Comparison of ENCODE assay signal across 12 mouse cellular contexts in the genomic region with DNA sequence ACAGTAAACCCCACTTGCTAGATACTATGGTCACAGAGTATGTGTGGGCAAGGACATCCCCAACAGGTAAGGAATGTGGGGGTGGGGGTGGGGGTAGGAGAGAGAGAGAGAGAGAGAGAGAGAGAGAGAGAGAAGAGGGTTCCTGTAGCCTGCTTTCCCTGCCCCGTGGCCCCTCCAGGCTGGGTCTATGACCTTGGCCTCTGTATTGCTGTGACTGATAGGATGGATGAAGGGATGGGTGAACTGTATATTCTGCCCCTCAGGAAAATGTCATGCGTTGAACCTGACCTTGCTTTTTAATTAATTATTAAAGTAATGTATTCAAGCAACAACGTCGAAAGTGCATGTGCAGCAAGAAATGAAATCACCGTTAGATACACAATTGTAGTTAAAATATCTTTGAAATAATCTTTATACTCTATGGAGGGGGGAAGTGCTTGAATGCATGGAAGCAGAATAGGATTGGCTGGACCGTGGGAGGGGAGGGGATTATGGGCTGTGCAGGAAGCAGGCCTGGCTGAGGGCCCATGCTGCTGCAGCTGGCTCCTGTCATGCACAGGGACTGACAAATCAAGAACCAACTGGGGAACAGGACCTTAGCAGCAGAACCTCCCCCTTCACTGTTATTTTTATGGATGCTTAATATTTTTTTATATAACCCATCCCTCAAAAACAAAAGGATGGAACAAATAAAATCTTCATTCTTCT. TPM values are rescaled to one million over a fixed set of nuclear protein-coding genes. Genes with fewer than 3 reads are reported as not detected.
DNase-seq lines count a peak whose midpoint lies in the region; ATAC-seq and TF ChIP-seq lines count a peak whose summit lies in the region.
"Had no signal": no experiment of that assay in that cellular context is flagged by ENCODE, and none has a peak within 500 bp of the region (broad histone marks: within the 10 kb centered on the region; RNA-seq: fewer than 3 reads in every experiment).

No protein-coding gene starts in this region.

- H3K27me3 ChIP-seq in intestine, embryonic 14.5 days (replicated peaks; ENCODE audit: control insufficient read depth, insufficient read depth, low read length), result no peaks in the 10 kb centered on the region
- no peaks in the 10 kb centered on the region for H3K27me3 ChIP-seq in intestine, postnatal 0 days (replicated peaks; ENCODE audit: control insufficient read depth, insufficient read depth, low read length)
- H3K27me3 ChIP-seq in hindbrain, embryonic 16.5 days (replicated peaks; ENCODE audit: control insufficient read depth, insufficient read depth, low read length), result no peaks in the 10 kb centered on the region
- H3K27me3 ChIP-seq in midbrain, embryonic 12.5 days, result no peaks in the 10 kb centered on the region
- H3K27me3 ChIP-seq: heart, embryonic 13.5 days had no signal

- no peak overlapping the region for H3K27ac ChIP-seq in intestine, embryonic 14.5 days (ENCODE audit: low read depth)
- no peak overlapping the region for H3K27ac ChIP-seq in intestine, postnatal 0 days (ENCODE audit: low read depth, low read length)
- H3K27ac ChIP-seq in hindbrain, embryonic 16.5 days (ENCODE audit: low read depth, low read length), result no peak overlapping the region
- no peak overlapping the region for H3K27ac ChIP-seq in midbrain, embryonic 12.5 days (replicated peaks)
- H3K27ac ChIP-seq: heart, embryonic 13.5 days had no signal

- DNase-seq in adrenal gland, postnatal 10 days, result peak; percentile 7
- DNase-seq in adrenal gland, adult (ENCODE audit: inconsistent age in 2 of 2, low spot score in 1 of 2), result no peak
- DNase-seq in intestine, embryonic 14.5 days (ENCODE audit: low spot score), result no peak
- no peak for DNase-seq in gastrocnemius, adult 8-10 months (ENCODE audit: low spot score in 2 of 2)
- DNase-seq: cerebellum, postnatal 25 days had no signal

- no peak overlapping the region for H3K4me3 ChIP-seq in intestine, embryonic 14.5 days (ENCODE audit: low read depth, low read length)
- no peak overlapping the region for H3K4me3 ChIP-seq in intestine, postnatal 0 days (ENCODE audit: low read depth, low read length)
- H3K4me3 ChIP-seq in hindbrain, embryonic 16.5 days (ENCODE audit: low read length), result no peak overlapping the region
- no peak overlapping the region for H3K4me3 ChIP-seq in midbrain, embryonic 12.5 days
- H3K4me3 ChIP-seq: heart, embryonic 13.5 days had no signal

- WGBS in intestine, embryonic 14.5 days, result 39% methylated on average over 6 of the region's 6 CpGs
- 46% methylated on average over 6 of the region's 6 CpGs for WGBS in intestine, postnatal 0 days
- WGBS in hindbrain, embryonic 16.5 days, result 59% methylated on average over 6 of the region's 6 CpGs
- WGBS in midbrain, embryonic 12.5 days, result 69% methylated on average over 6 of the region's 6 CpGs

- ATAC-seq in intestine, embryonic 14.5 days (replicated peaks; ENCODE audit: low FRiP score, low TSS enrichment, low read depth), result peak; percentile 75; the same call in 1 of the 2 replicates
- no peak for ATAC-seq in intestine, postnatal 0 days
- ATAC-seq in hindbrain, embryonic 16.5 days, result peak; percentile 71; the same call in 1 of the 2 replicates
- 0 out of 2 replicates have a peak, but pooled peaks have one; percentile 30 for ATAC-seq in midbrain, embryonic 12.5 days (ENCODE audit: low FRiP score, low read depth)
- no peak for ATAC-seq in CD4-positive, CD25-positive, alpha-beta regulatory T cell, adult 4 months

- H3K4me2 ChIP-seq in intestine, embryonic 14.5 days (ENCODE audit: low read length), result no peak overlapping the region
- no peak overlapping the region for H3K4me2 ChIP-seq in intestine, postnatal 0 days (replicated peaks; ENCODE audit: low read depth)
- H3K4me2 ChIP-seq in hindbrain, embryonic 16.5 days (ENCODE audit: low read length), result no peak overlapping the region
- no peak overlapping the region for H3K4me2 ChIP-seq in midbrain, embryonic 12.5 days (replicated peaks)
- H3K4me2 ChIP-seq: heart, embryonic 13.5 days had no signal

- peaks cover 22% of the 10 kb centered on the region for H3K4me1 ChIP-seq in intestine, embryonic 14.5 days (replicated peaks; ENCODE audit: control insufficient read depth, insufficient read depth, low read length)
- no peaks in the 10 kb centered on the region for H3K4me1 ChIP-seq in intestine, postnatal 0 days (replicated peaks; ENCODE audit: control insufficient read depth, insufficient read depth, low read length)
- H3K4me1 ChIP-seq in hindbrain, embryonic 16.5 days (ENCODE audit: control insufficient read depth, insufficient read depth, low read depth, low read length), result no peaks in the 10 kb centered on the region
- H3K4me1 ChIP-seq in midbrain, embryonic 12.5 days, result 0 out of 2 replicates have a peak, but pooled peaks cover 4% of the 10 kb centered on the region

- H3K9me3 ChIP-seq in intestine, embryonic 14.5 days (ENCODE audit: control insufficient read depth, low read length), result no peaks in the 10 kb centered on the region
- H3K9me3 ChIP-seq in intestine, postnatal 0 days (ENCODE audit: control insufficient read depth), result no peaks in the 10 kb centered on the region
- no peaks in the 10 kb centered on the region for H3K9me3 ChIP-seq in hindbrain, embryonic 16.5 days (ENCODE audit: control insufficient read depth, low read length)
- no peaks in the 10 kb centered on the region for H3K9me3 ChIP-seq in midbrain, embryonic 12.5 days
- H3K9me3 ChIP-seq: heart, embryonic 13.5 days had no signal

- H3K36me3 ChIP-seq in intestine, embryonic 14.5 days (ENCODE audit: control insufficient read depth, insufficient read depth, low read length), result no peaks in the 10 kb centered on the region
- H3K36me3 ChIP-seq in intestine, postnatal 0 days (ENCODE audit: control insufficient read depth, insufficient read depth), result no peaks in the 10 kb centered on the region
- no peaks in the 10 kb centered on the region for H3K36me3 ChIP-seq in hindbrain, embryonic 16.5 days (ENCODE audit: control insufficient read depth, insufficient read depth, low read length)
- no peaks in the 10 kb centered on the region for H3K36me3 ChIP-seq in midbrain, embryonic 12.5 days
- H3K36me3 ChIP-seq: heart, embryonic 13.5 days had no signal

- no peak for TF ChIP-seq CTCF in intestine, postnatal 0 days (IDR thresholded peaks at IDR 0.05; ENCODE audit: low read depth)

- H3K9ac ChIP-seq in intestine, embryonic 14.5 days (ENCODE audit: low read length), result no peak overlapping the region
- H3K9ac ChIP-seq in intestine, postnatal 0 days (ENCODE audit: low read depth, low read length), result no peak overlapping the region
- H3K9ac ChIP-seq in hindbrain, embryonic 16.5 days (ENCODE audit: low read depth, low read length), result no peak overlapping the region
- no peak overlapping the region for H3K9ac ChIP-seq in midbrain, embryonic 12.5 days (replicated peaks)
- H3K9ac ChIP-seq: heart, embryonic 13.5 days had no signal

RNA-seq across cellular contexts. Expression of a gene that starts 46.1 kb away (rescaled TPM):
- not detected for total RNA-seq in adrenal gland, postnatal 10 days (2021)
- polyA plus RNA-seq in intestine, embryonic 14.5 days (2014; fragmentation: Nextera tagmentation; extraction: Ambion mirVana), result 0.05 TPM in 1 of 2 replicates, not detected in the other
- polyA plus RNA-seq in intestine, postnatal 0 days (2015; fragmentation: Nextera tagmentation; extraction: Ambion mirVana), result 0.29 and 0.33 TPM in 2 replicates
- polyA plus RNA-seq in hindbrain, embryonic 16.5 days (2015; fragmentation: Nextera tagmentation; extraction: Ambion mirVana), result 41.7 and 47.6 TPM in 2 replicates
- 2.4 and 2.9 TPM in 2 replicates for polyA plus RNA-seq in midbrain, embryonic 12.5 days (2016; fragmentation: Nextera tagmentation; extraction: Ambion mirVana)
- total RNA-seq in gastrocnemius, adult 8-10 months (2022), result not detected
- polyA plus RNA-seq in CD4-positive, CD25-positive, alpha-beta regulatory T cell, adult 4 months (2017; shearing (Covaris generic)), result under 1 TPM in 1 of 2 experiments, not detected in 1; 0.11 TPM
- total RNA-seq: MEL; neutrophil, adult 5-6 weeks had no signal

Comparison
In these comparisons a context has a peak if more than half of its experiments do, and no peak if none do; other contexts are left out.
1. ATAC-seq: peak in intestine, embryonic 14.5 days (single experiment), hindbrain, embryonic 16.5 days (single experiment) and midbrain, embryonic 12.5 days (single experiment); none in intestine, postnatal 0 days (single experiment) and CD4-positive, CD25-positive, alpha-beta regulatory T cell, adult 4 months (single experiment).
2. RNA of a gene that starts 46.1 kb away (polyA plus RNA-seq): 41.7 to 47.6 TPM in hindbrain, embryonic 16.5 days; 2.4 to 2.9 TPM in midbrain, embryonic 12.5 days, 0.29 to 0.33 TPM in intestine, postnatal 0 days, 0.11 TPM in CD4-positive, CD25-positive, alpha-beta regulatory T cell, adult 4 months and 0.05 TPM in intestine, embryonic 14.5 days; every median in the first group is over 10 times any median in the second.